Mouse (Mus musculus) mouse embryonic stem cell (cell line): ENCODE data around the gene Smo.
"Not testable (repeated sequence)": the region's sequence is repeated elsewhere in the genome, so short reads cannot be mapped to it uniquely, and the experiment has no call there.

Experiments used
- in situ Hi-C, 2 experiments: fragments of 300-500 bp; cut with MboI; formaldehyde crosslinking; loops; 1 replicate in 1 of 2; 3 replicates in 1 of 2; pipeline ENCODE4 v1.14.3; 2019 to 2020; ENCODE audit warnings: low sequenced_read_pairs in 2 of 2, low pct_unique_long_range_greater_than_20kb in 1 of 2, mixed read lengths in 1 of 2; ENCODE audit not compliant: unreplicated experiment in 1 of 2

Smo gene

DNA sequence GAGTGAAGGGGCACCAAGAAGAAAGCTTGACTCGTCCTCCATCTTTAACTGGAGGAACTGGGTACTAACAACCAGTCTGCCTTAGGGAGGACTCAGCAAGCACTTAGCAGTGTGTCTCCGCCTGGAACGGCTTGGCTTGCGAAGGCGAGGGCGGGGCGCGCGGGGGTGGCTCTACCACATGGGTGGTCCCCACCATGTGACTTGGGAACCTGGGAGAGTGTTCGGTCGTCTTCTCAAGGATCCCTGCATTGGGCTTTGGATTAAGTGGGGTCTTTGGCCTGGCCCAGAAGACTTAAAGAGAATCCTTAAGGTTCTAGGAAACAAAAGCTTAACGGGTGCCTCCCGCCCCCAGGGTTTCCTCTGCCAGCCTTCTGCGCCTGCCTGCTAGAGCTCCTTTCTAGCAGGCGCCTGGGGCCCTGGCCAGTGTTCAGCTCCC, 16.4 kb upstream of the Smo start:
- in situ Hi-C loops = no loop called here

DNA sequence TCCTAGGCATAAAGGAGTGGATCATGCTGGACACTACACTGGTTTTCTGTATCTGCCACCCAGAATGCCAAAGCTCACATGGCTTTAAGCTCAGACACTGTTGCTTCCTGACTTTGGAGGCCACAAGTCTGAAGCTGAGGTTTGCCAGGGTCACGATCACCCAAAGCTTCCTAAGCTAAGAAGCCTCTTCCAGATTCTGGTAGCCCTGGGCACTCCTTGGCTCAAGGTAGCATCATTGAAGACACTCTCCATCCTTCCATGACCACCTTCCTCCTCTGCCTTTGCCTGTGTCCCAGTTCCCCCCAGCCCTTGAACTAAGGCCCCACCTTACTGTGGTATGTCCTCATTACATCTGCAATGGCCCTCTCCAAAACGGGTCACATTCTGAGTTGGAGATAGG, 13.4 kb upstream of the Smo start:
- in situ Hi-C loops = no loop called here

DNA sequence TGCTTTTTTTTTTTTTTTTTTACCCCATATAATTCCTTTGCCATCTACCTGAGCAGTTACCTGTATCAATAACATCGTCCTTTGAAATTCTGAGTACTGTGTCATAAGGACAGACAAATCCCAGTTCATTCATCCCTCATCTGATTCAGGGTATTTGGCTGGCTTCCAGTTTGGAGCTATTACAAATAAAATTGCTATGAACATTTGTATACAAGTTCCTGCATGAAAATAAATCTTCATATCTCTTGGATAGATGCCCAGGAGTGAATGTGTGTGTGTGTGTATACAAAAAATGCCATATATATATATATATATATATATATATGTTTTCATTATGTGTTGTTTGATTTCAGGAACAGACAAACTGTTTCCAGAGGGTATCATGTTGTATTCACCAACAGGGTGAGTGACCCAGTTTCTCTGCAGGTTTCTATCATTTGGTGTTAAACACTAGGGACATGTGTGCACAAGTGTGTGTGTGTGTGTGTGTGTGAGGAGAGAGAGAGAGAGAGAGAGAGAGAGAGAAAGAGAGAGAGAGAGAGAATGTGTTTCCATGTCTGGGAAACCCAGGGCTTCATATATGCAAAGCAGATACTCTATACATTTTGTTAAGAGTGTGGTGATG, 8.6 kb upstream of the Smo start:
- in situ Hi-C loops = no loop called here

DNA sequence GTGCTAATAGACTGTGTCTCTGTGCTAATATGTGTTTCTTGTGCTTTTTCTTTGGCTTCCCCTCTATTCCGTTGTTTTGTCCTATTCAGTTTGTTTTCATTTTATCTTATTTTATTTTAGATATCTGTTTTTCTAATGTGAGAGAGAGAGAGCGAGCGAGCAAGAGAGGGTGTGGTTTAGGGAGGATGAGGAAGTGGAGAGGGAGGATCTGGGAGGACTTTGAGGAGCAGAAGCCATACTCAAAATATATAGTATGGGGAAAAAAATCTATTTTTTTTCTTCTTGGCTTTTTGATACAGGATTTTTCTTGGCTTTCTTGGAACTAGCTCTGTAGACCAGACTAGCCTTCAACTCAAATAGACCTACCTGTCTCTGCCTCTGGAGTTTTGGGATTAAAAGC, 7.3 kb upstream of the Smo start:
- in situ Hi-C loops = no loop called here

DNA sequence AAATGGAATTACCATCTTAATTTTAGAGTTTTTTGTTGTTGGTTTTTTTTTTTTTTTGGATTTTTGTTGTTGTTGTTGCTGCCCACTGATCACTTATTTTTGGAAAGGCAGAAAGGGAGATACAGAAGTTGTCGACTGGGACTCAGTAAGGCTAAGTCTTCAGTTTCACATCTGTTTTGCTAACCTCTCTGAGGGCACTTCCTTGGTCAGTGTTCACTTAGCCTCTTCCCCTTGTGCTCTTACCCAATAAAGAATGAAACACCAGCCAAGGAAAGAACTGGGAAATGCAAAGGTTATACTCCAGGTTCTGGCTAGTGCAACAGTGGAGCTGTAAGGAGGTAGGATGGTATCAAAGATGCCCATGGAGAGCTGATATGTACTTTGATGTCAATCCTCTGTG, 5.8 kb upstream of the Smo start:
- in situ Hi-C loops = no loop called here

DNA sequence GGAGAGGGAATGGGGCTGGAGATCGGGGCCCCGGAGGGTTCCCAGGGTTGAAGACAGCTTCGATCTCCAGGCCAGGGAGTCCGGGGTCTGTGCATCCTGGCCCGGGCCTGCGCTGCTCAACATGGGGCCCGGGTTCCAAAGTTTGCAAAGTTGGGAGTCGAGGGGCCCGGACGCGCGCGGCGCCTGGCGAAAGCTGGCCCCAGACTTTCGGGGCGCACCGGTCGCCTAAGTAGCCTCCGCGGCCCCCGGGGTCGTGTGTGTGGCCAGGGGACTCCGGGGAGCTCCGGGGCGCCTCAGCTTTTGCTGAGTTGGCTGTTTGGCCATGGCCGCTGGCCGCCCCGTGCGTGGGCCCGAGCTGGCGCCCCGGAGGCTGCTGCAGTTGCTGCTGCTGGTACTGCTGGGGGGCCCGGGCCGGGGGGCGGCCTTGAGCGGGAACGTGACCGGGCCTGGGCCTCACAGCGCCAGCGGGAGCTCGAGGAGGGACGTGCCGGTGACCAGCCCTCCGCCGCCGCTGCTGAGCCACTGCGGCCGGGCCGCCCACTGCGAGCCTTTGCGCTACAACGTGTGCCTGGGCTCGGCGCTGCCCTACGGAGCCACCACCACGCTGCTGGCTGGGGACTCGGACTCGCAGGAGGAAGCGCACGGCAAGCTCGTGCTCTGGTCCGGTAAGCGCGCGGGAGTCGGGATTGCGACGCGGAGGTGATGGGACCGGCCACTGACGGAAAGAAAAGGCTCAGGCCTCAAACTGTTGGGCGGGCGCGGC, 567 bp downstream of the Smo start:
- in situ Hi-C loops = no loop called here

DNA sequence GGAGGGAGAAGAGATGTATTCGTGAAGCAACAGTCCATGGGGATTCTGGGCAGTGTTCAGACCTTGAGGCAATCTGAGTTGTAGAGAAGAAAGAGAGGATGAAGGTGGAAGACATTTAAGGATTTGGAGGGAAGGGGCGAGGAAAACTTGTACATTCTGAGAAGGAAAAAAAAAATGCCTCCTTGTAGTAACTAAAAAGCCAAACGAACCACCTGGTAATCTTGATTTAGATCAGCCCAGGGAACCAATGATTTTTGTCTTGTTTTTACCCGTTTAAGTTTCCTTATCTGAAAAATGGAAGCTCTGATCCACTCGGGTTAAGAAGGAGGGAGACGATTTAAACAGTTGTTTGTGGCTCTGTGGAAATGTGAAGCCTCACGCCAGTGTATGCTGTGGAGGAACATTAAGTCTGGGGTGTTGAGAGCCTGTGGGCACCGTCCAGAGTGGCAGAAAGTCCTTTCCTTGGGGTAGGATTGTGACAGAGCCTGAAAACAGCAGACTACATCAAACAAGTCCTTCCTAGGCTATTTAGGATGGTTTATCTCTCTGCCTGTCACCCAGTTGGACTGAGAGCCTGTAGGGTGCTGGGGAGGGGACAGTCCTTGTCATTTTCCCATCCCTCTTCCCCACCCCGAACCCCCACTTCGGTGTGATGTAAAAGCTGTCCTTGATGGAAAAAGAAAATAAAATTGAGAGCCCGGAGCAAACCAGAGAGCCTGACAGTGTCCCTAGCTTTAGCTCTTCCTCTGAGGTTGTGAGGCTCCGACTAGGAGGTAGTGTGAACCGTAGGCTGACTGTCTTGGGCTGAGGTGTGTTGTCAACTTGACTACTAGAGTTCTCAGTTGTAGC, 1.5 kb downstream of the Smo start:
- in situ Hi-C loops = no loop called here

DNA sequence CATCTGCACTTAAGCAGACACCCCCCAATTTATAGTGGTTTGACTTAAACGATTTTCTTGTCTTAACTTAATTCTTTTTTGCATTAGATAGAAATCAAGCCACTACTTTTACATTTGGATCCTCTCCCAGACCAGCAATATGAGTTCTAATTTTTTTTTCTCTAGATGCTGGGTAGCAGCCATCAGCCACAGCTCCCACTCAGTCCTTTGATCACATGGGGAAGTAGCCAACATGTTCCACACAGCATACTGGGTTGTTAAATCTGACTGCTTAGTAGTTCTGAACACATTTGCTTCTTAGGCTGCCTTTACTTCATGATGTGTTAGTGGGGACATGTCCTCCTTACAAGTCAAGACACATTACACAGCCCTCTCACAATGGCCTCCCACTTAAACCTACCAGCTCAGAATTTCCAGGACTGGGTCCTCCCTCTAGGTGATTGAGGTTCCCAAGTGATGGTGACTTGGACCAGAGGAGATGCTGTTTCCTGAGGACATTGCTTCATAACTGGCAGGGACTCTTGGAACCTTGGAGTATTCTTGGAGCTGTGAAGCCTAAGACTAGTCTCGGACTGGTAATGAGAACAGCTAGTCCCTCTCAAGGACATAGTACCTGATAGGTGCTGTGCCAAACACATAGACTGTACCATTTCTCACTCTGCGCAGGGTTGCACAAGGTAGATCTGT, 16.3 kb downstream of the Smo start:
- in situ Hi-C loops = no loop called here

DNA sequence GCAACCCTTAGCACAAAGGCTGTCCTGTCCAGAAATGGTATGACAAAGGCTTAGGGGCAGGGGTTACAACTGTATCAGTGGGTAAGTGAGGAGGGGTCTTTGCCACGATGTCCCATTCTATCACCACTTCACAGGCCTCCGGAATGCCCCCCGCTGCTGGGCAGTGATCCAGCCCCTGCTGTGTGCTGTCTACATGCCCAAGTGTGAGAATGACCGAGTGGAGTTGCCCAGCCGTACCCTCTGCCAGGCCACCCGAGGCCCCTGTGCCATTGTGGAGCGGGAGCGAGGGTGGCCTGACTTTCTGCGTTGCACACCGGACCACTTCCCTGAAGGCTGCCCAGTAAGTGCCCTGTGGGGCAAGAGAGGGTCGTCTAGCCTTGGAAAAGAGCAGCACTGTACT, 18.0 kb downstream of the Smo start:
- in situ Hi-C loops = no loop called here

DNA sequence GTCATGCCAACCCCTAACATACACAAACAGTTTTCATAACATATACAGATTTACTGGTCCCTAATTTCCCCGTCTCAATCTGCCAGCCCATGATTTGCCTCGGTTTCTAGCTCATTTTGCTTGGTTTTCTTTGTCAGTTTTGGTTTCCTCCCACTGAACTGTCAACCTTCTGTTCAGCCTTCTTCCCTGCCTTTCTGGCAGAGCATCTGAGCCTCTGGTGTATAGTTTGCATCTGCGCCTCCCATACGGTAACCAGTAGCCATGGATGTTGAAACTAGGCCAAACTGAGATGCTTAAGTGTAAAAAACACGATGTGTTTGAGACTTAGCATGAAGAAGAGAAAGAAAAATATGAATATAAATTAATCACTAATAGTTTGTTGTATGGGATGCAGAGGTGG, 20.7 kb downstream of the Smo start:
- in situ Hi-C loops = no loop called here

DNA sequence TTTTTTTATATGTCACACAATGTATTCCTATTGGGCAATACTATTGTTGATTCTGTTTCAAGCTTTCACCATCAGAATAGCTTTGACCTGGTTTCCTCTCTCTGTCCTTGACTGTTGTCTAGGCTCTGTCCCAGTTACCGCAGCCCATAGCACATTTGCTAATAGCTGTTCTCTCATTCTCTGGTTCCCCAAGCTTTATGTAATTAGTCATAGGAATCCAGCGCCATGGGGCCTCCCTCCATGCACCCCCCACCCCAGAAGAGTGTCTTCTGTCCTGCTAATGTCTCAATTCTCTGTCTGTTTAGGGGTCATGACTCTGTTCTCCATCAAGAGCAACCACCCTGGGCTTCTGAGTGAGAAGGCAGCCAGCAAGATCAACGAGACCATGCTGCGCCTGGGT, 21.2 kb downstream of the Smo start:
- in situ Hi-C loops = no loop called here

DNA sequence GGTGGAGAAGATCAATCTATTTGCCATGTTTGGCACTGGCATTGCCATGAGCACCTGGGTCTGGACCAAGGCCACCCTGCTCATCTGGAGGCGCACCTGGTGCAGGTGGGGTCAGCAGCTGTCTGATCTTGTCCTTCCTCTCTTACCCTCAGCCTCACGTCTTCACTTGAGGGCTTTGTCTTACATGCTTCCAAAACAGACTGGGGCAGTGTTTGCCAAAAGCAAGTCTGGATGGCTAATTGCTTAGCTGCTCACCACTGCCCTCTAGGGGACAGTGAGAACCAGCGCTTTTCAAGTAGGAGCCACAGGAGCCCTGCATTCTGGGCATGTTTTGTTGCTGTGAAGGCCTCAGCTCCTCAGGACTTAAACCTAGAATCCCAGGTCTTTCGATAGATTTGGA, 23.1 kb downstream of the Smo start:
- in situ Hi-C loops = no loop called here

DNA sequence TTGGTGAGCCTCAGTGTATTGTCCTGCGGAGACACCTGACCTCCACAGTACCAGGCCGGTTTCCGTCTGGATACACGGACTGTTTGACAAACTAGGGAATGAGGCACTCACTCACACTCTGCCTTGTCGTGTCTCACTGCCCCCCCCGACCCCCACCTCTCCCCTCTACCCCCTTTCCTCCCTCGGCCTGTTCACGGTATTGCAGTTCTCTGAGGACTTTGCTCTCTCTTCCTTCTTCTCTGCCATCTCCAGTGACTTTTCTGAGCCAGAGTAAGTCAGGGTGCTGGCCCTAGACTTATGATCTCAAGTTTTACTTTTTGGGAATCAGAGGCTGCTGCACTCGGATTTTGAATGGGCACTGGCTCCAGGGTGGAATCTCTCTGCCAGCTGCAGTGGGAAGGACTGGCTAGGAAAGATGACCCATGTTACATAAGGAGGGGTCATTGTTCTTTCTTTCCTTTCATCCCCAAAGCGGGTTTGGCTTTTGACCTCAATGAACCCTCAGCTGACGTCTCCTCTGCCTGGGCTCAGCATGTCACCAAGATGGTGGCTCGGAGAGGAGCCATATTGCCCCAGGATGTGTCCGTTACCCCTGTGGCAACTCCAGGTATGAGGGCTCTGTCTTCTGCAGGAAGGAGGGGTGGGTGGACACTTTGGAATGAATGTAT, 23.8 kb downstream of the Smo start:
- in situ Hi-C loops = no loop called here

DNA sequence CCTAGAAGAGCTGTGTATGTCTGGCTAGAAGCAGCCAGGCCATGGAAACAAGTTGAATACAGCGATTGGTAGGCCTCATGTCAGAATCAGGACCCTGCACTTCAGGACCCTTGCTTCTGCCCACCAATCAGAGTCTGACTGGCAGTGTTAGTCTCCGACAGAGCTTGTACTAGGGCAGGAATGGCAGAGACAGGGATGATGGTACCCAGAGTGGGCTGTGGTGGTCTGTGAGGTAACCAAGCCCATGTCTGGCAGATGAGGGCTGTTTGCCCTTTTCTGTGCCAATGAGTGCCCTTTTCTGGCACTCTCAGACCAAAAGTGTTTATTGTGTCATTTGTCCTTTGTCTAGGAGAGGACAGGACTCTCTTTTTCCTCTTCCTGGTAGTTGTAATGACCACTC, 25.1 kb downstream of the Smo start:
- in situ Hi-C loops = not testable (repeated sequence)

DNA sequence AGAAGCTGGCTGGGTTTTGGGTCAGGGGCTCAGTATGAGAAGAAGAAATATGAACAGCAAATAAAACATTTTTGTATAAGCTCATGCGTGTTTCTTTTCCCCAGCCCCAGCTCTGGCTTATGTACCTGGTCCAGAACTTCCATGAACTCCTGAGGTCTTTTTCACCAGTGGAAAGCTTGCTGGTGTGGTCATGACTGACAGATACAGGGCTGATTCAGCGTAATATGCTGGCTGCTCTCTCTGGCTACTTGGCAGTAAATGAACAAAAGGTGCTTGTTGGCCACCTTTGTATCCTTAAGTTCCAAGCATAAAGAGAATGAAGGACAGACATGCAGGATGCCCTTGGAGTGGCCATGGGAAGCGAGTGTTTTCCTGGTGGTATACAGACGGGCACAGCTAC, 26.0 kb downstream of the Smo start:
- in situ Hi-C loops = no loop called here

DNA sequence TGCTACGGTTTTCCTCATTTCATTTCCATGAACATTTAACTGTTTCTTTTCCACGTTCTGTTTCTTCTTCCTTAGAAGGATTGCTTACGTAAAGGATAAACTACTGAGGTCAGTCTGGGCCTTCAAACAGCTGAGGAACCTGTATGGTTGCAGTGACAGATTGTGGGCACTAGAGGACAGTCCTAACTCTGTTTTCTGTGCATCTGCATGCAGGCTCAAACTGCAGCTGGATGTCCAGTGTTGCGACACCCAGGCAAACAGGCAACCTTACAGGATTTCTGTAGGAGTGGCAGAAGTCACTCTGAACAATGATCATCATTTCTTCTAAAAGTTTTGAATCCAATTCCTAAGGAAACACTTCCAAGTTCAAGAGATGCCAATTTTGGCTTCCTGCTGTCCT, 27.2 kb downstream of the Smo start:
- in situ Hi-C loops = no loop called here

DNA sequence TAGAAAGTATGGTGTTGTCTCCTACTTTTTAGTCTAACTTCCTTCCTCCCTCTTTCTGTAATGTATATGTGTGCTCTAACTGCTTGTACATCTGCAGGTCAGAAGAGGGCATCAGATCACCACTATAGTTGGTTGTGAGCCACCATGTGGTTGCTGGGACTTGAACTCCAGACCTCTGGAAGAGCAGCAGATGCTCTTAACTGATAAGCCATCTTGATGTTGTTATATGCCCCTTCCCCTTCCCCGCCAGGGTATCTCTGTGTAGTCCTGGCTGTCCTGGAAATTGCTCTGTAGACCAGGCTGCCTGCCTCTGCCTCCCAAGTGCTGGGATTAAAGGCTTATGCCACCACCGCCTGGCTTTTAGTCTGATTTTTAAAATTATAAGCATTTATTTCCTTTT, 31.6 kb downstream of the Smo start:
- in situ Hi-C loops = no loop called here

DNA sequence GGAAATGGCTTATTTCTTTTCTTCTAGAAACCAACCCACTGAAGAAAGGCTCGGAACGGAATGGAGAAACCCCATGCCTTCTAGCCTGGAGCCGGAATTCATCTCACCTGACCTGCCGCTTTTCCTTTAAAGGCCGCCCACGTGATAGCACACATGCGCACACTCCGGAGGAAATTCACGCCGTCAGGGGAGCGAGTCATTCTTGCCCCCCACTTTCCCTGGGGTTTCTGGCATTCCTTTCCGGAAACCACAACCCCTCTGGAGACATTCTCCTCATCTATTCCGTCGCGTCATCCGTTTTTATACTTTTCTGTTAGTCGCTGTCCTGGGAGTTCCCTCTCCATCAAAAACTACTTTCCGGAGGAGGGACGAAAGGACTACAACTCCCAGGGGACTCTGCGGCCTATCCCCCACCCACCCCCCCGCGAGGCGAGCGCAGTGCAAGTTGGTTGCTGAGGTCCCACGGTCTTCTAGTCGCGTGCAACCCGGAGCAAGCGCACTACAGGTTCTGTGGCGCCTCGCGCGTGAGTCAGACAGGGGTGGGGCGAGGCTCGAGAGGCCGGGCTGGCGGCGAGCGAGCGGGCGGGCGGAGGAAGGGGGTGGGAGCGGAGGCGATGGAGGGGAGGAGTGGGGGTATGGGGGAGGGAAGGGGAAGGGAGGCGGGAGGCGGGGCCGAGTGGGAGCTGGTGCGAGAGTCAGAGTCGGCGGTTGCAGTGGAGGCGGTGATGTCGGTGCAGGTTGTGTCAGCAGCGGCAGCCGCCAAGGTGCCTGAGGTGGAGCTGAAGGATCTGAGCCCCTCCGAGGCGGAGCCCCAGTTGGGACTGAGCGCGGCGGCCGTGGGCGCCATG, 32.7 kb downstream of the Smo start, which contains the start of gene Ahcyl2:
TSS of gene Ahcyl2 (plus strand) at position 199 of the 848 bp plus-strand sequence.
- in situ Hi-C loops = no loop called here
